ENCODE assay signal across 23 mouse cellular contexts in genomic region chr2:123024380-123024779, GRCm38 (mm10).
DNase-seq lines count a peak whose midpoint lies in the region; ATAC-seq and TF ChIP-seq lines count a peak whose summit lies in the region.
"Had no signal": no experiment of that assay in that cellular context is flagged by ENCODE, and none has a peak within 500 bp of the region (broad histone marks: within the 10 kb centered on the region; RNA-seq: fewer than 3 reads in every experiment).

No protein-coding gene starts in this region.

- no peak overlapping the region for H3K4me2 ChIP-seq in neural tube, embryonic 15.5 days
- H3K4me2 ChIP-seq: embryonic facial prominence, embryonic 12.5 days; forebrain, embryonic 13.5 days; forebrain, embryonic 15.5 days had no signal

- no peaks in the 10 kb centered on the region for H3K36me3 ChIP-seq in neural tube, embryonic 15.5 days
- H3K36me3 ChIP-seq: embryonic facial prominence, embryonic 10.5 days; embryonic facial prominence, embryonic 12.5 days; forebrain, embryonic 15.5 days; G1E had no signal

- no peaks in the 10 kb centered on the region for H3K9me3 ChIP-seq in neural tube, embryonic 15.5 days (replicated peaks)
- H3K9me3 ChIP-seq: embryonic facial prominence, embryonic 10.5 days; embryonic facial prominence, embryonic 12.5 days; forebrain, embryonic 13.5 days; forebrain, embryonic 15.5 days had no signal

- H3K4me3 ChIP-seq in left cerebral cortex, adult 2 months = no peak overlapping the region
- H3K4me3 ChIP-seq in neural tube, embryonic 15.5 days (replicated peaks) = no peak overlapping the region
- H3K4me3 ChIP-seq: embryonic facial prominence, embryonic 10.5 days; embryonic facial prominence, embryonic 12.5 days; forebrain, embryonic 13.5 days; forebrain, embryonic 15.5 days had no signal

- no peaks in the 10 kb centered on the region for H3K4me1 ChIP-seq in neural tube, embryonic 15.5 days
- H3K4me1 ChIP-seq: embryonic facial prominence, embryonic 10.5 days; embryonic facial prominence, embryonic 12.5 days; forebrain, embryonic 13.5 days; forebrain, embryonic 15.5 days had no signal

- peak; percentile 10; the same call in 1 of the 2 replicates for ATAC-seq in frontal cortex, adult (ENCODE audit: low TSS enrichment)
- peak; percentile 57; the same call in 1 of the 2 replicates for ATAC-seq in neural tube, embryonic 15.5 days (ENCODE audit: low FRiP score)
- ATAC-seq: activated CD4-positive, CD25-positive, alpha-beta regulatory T cell, adult 4 months; CD4-positive, CD25-positive, alpha-beta regulatory T cell, adult 4 months; forebrain, embryonic 13.5 days; forebrain, embryonic 15.5 days; Patski had no signal

- no peaks in the 10 kb centered on the region for H3K27me3 ChIP-seq in neural tube, embryonic 15.5 days (replicated peaks)
- H3K27me3 ChIP-seq: CH12.LX; embryonic facial prominence, embryonic 12.5 days; forebrain, embryonic 13.5 days; forebrain, embryonic 15.5 days; Patski had no signal

- H3K27ac ChIP-seq in left cerebral cortex, adult 2 months = peak overlapping the region; percentile 7
- no peak overlapping the region for H3K27ac ChIP-seq in neural tube, embryonic 15.5 days (replicated peaks)
- H3K27ac ChIP-seq: embryonic facial prominence, embryonic 10.5 days; embryonic facial prominence, embryonic 12.5 days; forebrain, embryonic 13.5 days; forebrain, embryonic 15.5 days had no signal

- WGBS in neural tube, embryonic 15.5 days = 69% methylated on average over 1 of the region's 1 CpGs

- intact Hi-C loops in left cerebral cortex, adult 2 months (cut with DNase I) = no loop called here

- DNase-seq in frontal cortex, adult 2 months (ENCODE audit: extremely low spot score in 1 of 2, low spot score in 1 of 2) = no peak
- no peak for DNase-seq in left cerebral cortex, adult 2 months (ENCODE audit: extremely low spot score in 1 of 2, low spot score in 2 of 2)
- no peak for DNase-seq in left cerebral cortex, adult 11 months (ENCODE audit: low spot score)
- DNase-seq: adrenal gland, adult 8-10 months; adrenal gland, postnatal 14 days; adrenal gland, postnatal 36 days; B cell, adult 2 months; cerebellum, adult 11-12 months; cerebellum, adult 2 months; cerebellum, adult 9-10 months; cerebellum, postnatal 10 days; cerebellum, postnatal 25 days had no signal

- TF ChIP-seq CTCF in left cerebral cortex, adult 2 months (IDR thresholded peaks at IDR 0.05) = no peak

- no peak overlapping the region for H3K9ac ChIP-seq in neural tube, embryonic 15.5 days (replicated peaks)
- H3K9ac ChIP-seq: embryonic facial prominence, embryonic 12.5 days; forebrain, embryonic 13.5 days; forebrain, embryonic 15.5 days had no signal
